Mouse (Mus musculus): Measurements from ENCODE around the gene Sept9. TPM values are rescaled to one million over a fixed set of nuclear protein-coding genes. Genes with fewer than 3 reads are reported as not detected.

The Sept9 gene
- polyA plus RNA-seq, 1 experiment from 2014 or later = 208 TPM

GRCm38 (mm10) chr11:117196681-117197080 is 2.8 kb upstream of the Sept9 start:
- H3K9me3 ChIP-seq (ENCODE audit: control insufficient read depth, low read length) = no peaks in the 10 kb centered on the region
- DNase-seq (ENCODE audit: low spot score) = no peak
- H3K27ac ChIP-seq (replicated peaks; ENCODE audit: low read depth, low read length) = no peak overlapping the region
- no peak for ATAC-seq (ENCODE audit: insufficient number of reproducible peaks, low FRiP score, low TSS enrichment, low read depth)
- H3K4me3 ChIP-seq (ENCODE audit: low read depth, low read length) = no peak overlapping the region
- WGBS = 90% methylated on average over 7 of the region's 7 CpGs
- H3K27me3 ChIP-seq (ENCODE audit: control insufficient read depth, insufficient read depth, low read length) = peaks cover 22% of the 10 kb centered on the region
- no peaks in the 10 kb centered on the region for H3K36me3 ChIP-seq (ENCODE audit: control insufficient read depth, insufficient read depth, low read length)
- no peak overlapping the region for H3K9ac ChIP-seq (ENCODE audit: low read length)
- H3K4me1 ChIP-seq (ENCODE audit: control insufficient read depth, insufficient read depth, low read length) = 0 out of 2 replicates have a peak, but pooled peaks cover 6% of the 10 kb centered on the region
- H3K4me2 ChIP-seq (ENCODE audit: low read depth, severe bottlenecking) = no peak overlapping the region

GRCm38 (mm10) chr11:117198122-117198521 is 1.3 kb upstream of the Sept9 start:
- Histone ChIP-seq H3K9me3 (ENCODE audit: control insufficient read depth, low read length) (no peaks in the 10 kb centered on the region), H3K36me3 (ENCODE audit: control insufficient read depth, insufficient read depth, low read length) (no peaks in the 10 kb centered on the region), H3K27me3 (ENCODE audit: control insufficient read depth, insufficient read depth, low read length) (peaks cover 22% of the 10 kb centered on the region), H3K9ac (ENCODE audit: low read length) (no peak overlapping the region), H3K4me3 (ENCODE audit: low read depth, low read length) (no peak overlapping the region), H3K4me1 (ENCODE audit: control insufficient read depth, insufficient read depth, low read length) (0 out of 2 replicates have a peak, but pooled peaks cover 6% of the 10 kb centered on the region), H3K27ac (replicated peaks; ENCODE audit: low read depth, low read length) (no peak overlapping the region), H3K4me2 (ENCODE audit: low read depth, severe bottlenecking) (no peak overlapping the region; the same call in 1 of the 2 replicates)
- 89% methylated on average over 5 of the region's 5 CpGs for WGBS
- DNase-seq (ENCODE audit: low spot score) (no peak), ATAC-seq (ENCODE audit: insufficient number of reproducible peaks, low FRiP score, low TSS enrichment, low read depth) (no peak)

GRCm38 (mm10) chr11:117201846-117202245 is 2.4 kb downstream of the Sept9 start:
- 86% methylated on average over 12 of the region's 12 CpGs for WGBS
- ATAC-seq (ENCODE audit: insufficient number of reproducible peaks, low FRiP score, low TSS enrichment, low read depth) = no peak
- no peak for DNase-seq (ENCODE audit: low spot score)
- no peaks in the 10 kb centered on the region for H3K9me3 ChIP-seq (ENCODE audit: control insufficient read depth, low read length)
- H3K36me3 ChIP-seq (ENCODE audit: control insufficient read depth, insufficient read depth, low read length) = no peaks in the 10 kb centered on the region
- H3K27me3 ChIP-seq (ENCODE audit: control insufficient read depth, insufficient read depth, low read length) = peaks cover 22% of the 10 kb centered on the region
- no peak overlapping the region for H3K4me2 ChIP-seq (ENCODE audit: low read depth, severe bottlenecking)
- no peak overlapping the region for H3K9ac ChIP-seq (ENCODE audit: low read length)
- H3K4me3 ChIP-seq (ENCODE audit: low read depth, low read length) = no peak overlapping the region
- H3K4me1 ChIP-seq (ENCODE audit: control insufficient read depth, insufficient read depth, low read length) = peaks cover 12% of the 10 kb centered on the region; the same call in 1 of the 2 replicates
- H3K27ac ChIP-seq (replicated peaks; ENCODE audit: low read depth, low read length) = no peak overlapping the region

- WGBS = 93% methylated on average over 8 of the region's 8 CpGs
- Histone ChIP-seq H3K27me3 (ENCODE audit: control insufficient read depth, insufficient read depth, low read length) (peaks cover 8% of the 10 kb centered on the region; the same call in 1 of the 2 replicates), H3K4me2 (ENCODE audit: low read depth, severe bottlenecking) (no peak overlapping the region), H3K9me3 (ENCODE audit: control insufficient read depth, low read length) (no peaks in the 10 kb centered on the region), H3K9ac (ENCODE audit: low read length) (no peak overlapping the region), H3K36me3 (ENCODE audit: control insufficient read depth, insufficient read depth, low read length) (no peaks in the 10 kb centered on the region), H3K27ac (replicated peaks; ENCODE audit: low read depth, low read length) (0 out of 2 replicates have a peak overlapping the region, but pooled peaks have one; percentile 21), H3K4me3 (ENCODE audit: low read depth, low read length) (no peak overlapping the region), H3K4me1 (ENCODE audit: control insufficient read depth, insufficient read depth, low read length) (peaks cover 16% of the 10 kb centered on the region; the same call in 1 of the 2 replicates)
- no peak for ATAC-seq (ENCODE audit: insufficient number of reproducible peaks, low FRiP score, low TSS enrichment, low read depth)
- no peak for DNase-seq (ENCODE audit: low spot score)
These were observed 5.1 kb downstream of the Sept9 start for GRCm38 (mm10) chr11:117204606-117205005.

- no peaks in the 10 kb centered on the region for H3K36me3 ChIP-seq (ENCODE audit: control insufficient read depth, insufficient read depth, low read length)
- no peak overlapping the region for H3K27ac ChIP-seq (replicated peaks; ENCODE audit: low read depth, low read length)
- H3K9me3 ChIP-seq (ENCODE audit: control insufficient read depth, low read length) = no peaks in the 10 kb centered on the region
- no peak overlapping the region for H3K4me2 ChIP-seq (ENCODE audit: low read depth, severe bottlenecking)
- peaks cover 5% of the 10 kb centered on the region; the same call in 1 of the 2 replicates for H3K27me3 ChIP-seq (ENCODE audit: control insufficient read depth, insufficient read depth, low read length)
- ATAC-seq (ENCODE audit: insufficient number of reproducible peaks, low FRiP score, low TSS enrichment, low read depth) (no peak), DNase-seq (ENCODE audit: low spot score) (no peak)
- peaks cover 12% of the 10 kb centered on the region; the same call in 1 of the 2 replicates for H3K4me1 ChIP-seq (ENCODE audit: control insufficient read depth, insufficient read depth, low read length)
- WGBS = 83% methylated on average over 6 of the region's 6 CpGs
- no peak overlapping the region for H3K9ac ChIP-seq (ENCODE audit: low read length)
- H3K4me3 ChIP-seq (ENCODE audit: low read depth, low read length) = no peak overlapping the region
These were observed 5.6 kb downstream of the Sept9 start for GRCm38 (mm10) chr11:117205042-117205441.

- Histone ChIP-seq H3K9me3 (ENCODE audit: control insufficient read depth, low read length) (no peaks in the 10 kb centered on the region), H3K9ac (ENCODE audit: low read length) (no peak overlapping the region), H3K4me1 (ENCODE audit: control insufficient read depth, insufficient read depth, low read length) (peaks cover 11% of the 10 kb centered on the region; the same call in 1 of the 2 replicates), H3K4me3 (ENCODE audit: low read depth, low read length) (no peak overlapping the region), H3K27ac (replicated peaks; ENCODE audit: low read depth, low read length) (no peak overlapping the region), H3K36me3 (ENCODE audit: control insufficient read depth, insufficient read depth, low read length) (no peaks in the 10 kb centered on the region), H3K4me2 (ENCODE audit: low read depth, severe bottlenecking) (no peak overlapping the region), H3K27me3 (ENCODE audit: control insufficient read depth, insufficient read depth, low read length) (peaks cover 5% of the 10 kb centered on the region; the same call in 1 of the 2 replicates)
- ATAC-seq (ENCODE audit: insufficient number of reproducible peaks, low FRiP score, low TSS enrichment, low read depth) (no peak), DNase-seq (ENCODE audit: low spot score) (no peak)
- 89% methylated on average over 9 of the region's 9 CpGs for WGBS
These were observed 6.0 kb downstream of the Sept9 start for GRCm38 (mm10) chr11:117205447-117205846.

GRCm38 (mm10) chr11:117207436-117207835 is 8.0 kb downstream of the Sept9 start:
- no peaks in the 10 kb centered on the region for H3K27me3 ChIP-seq (ENCODE audit: control insufficient read depth, insufficient read depth, low read length)
- WGBS = 70% methylated on average over 5 of the region's 5 CpGs
- H3K4me1 ChIP-seq (ENCODE audit: control insufficient read depth, insufficient read depth, low read length) = peaks cover 11% of the 10 kb centered on the region; the same call in 1 of the 2 replicates
- no peaks in the 10 kb centered on the region for H3K9me3 ChIP-seq (ENCODE audit: control insufficient read depth, low read length)
- H3K4me3 ChIP-seq (ENCODE audit: low read depth, low read length) = no peak overlapping the region
- DNase-seq (ENCODE audit: low spot score) (no peak), ATAC-seq (ENCODE audit: insufficient number of reproducible peaks, low FRiP score, low TSS enrichment, low read depth) (no peak)
- no peak overlapping the region for H3K4me2 ChIP-seq (ENCODE audit: low read depth, severe bottlenecking)
- H3K36me3 ChIP-seq (ENCODE audit: control insufficient read depth, insufficient read depth, low read length) = no peaks in the 10 kb centered on the region
- H3K9ac ChIP-seq (ENCODE audit: low read length) = no peak overlapping the region
- no peak overlapping the region for H3K27ac ChIP-seq (replicated peaks; ENCODE audit: low read depth, low read length)

GRCm38 (mm10) chr11:117208151-117208673 is 8.8 kb downstream of the Sept9 start:
- no peaks in the 10 kb centered on the region for H3K27me3 ChIP-seq (ENCODE audit: control insufficient read depth, insufficient read depth, low read length)
- H3K36me3 ChIP-seq (ENCODE audit: control insufficient read depth, insufficient read depth, low read length) = no peaks in the 10 kb centered on the region
- DNase-seq (ENCODE audit: low spot score) (no peak), ATAC-seq (ENCODE audit: insufficient number of reproducible peaks, low FRiP score, low TSS enrichment, low read depth) (no peak)
- no peak overlapping the region for H3K4me3 ChIP-seq (ENCODE audit: low read depth, low read length)
- no peaks in the 10 kb centered on the region for H3K9me3 ChIP-seq (ENCODE audit: control insufficient read depth, low read length)
- H3K4me2 ChIP-seq (ENCODE audit: low read depth, severe bottlenecking) = no peak overlapping the region
- no peak overlapping the region; the same call in 1 of the 2 replicates for H3K9ac ChIP-seq (ENCODE audit: low read length)
- 83% methylated on average over 8 of the region's 8 CpGs for WGBS
- H3K27ac ChIP-seq (replicated peaks; ENCODE audit: low read depth, low read length) = 0 out of 2 replicates have a peak overlapping the region, but pooled peaks have one; percentile 12
- peaks cover 11% of the 10 kb centered on the region; the same call in 1 of the 2 replicates for H3K4me1 ChIP-seq (ENCODE audit: control insufficient read depth, insufficient read depth, low read length)
